Mouse (Mus musculus) liver, adult (tissue): ENCODE data around the gene Rbm44.

Source experiments
- GATA4 ChIP-seq: IDR thresholded peaks from 2 replicates; pipeline ENCODE4 v1.6.1; 2014; ENCODE audit warnings: mild to moderate bottlenecking, low read length; ENCODE audit not compliant: insufficient replicate concordance

The Rbm44 gene

GRCm38 (mm10) chr1:91144813-91145212, at the start of gene Rbm44:
TSS of gene Rbm44 (plus strand) at chr1:91145089.
- TF ChIP-seq GATA4, result no peak

GRCm38 (mm10) chr1:91095258-91095657, 49.6 kb upstream of the Rbm44 start:
- no peak for TF ChIP-seq GATA4

GRCm38 (mm10) chr1:91095853-91096252, 49.0 kb upstream of the Rbm44 start:
- no peak for TF ChIP-seq GATA4

GRCm38 (mm10) chr1:91096490-91096889, 48.4 kb upstream of the Rbm44 start:
- no peak for TF ChIP-seq GATA4

GRCm38 (mm10) chr1:91097283-91097834, 47.5 kb upstream of the Rbm44 start:
- TF ChIP-seq GATA4, result no peak

- TF ChIP-seq GATA4, result no peak
Observed at GRCm38 (mm10) chr1:91098887-91099286, 46.0 kb upstream of the Rbm44 start.

- TF ChIP-seq GATA4, result no peak
Observed at GRCm38 (mm10) chr1:91101709-91102440, 43.0 kb upstream of the Rbm44 start.

GRCm38 (mm10) chr1:91103366-91103983, 41.4 kb upstream of the Rbm44 start:
- TF ChIP-seq GATA4, result no peak

- TF ChIP-seq GATA4, result no peak
Observed at GRCm38 (mm10) chr1:91107548-91107947, 37.3 kb upstream of the Rbm44 start.

GRCm38 (mm10) chr1:91109302-91109701, 35.6 kb upstream of the Rbm44 start:
- no peak for TF ChIP-seq GATA4

- no peak for TF ChIP-seq GATA4
Observed at GRCm38 (mm10) chr1:91112171-91112570, 32.7 kb upstream of the Rbm44 start.

- TF ChIP-seq GATA4, result no peak
Observed at GRCm38 (mm10) chr1:91112606-91113005, 32.3 kb upstream of the Rbm44 start.

GRCm38 (mm10) chr1:91122121-91122520, 22.8 kb upstream of the Rbm44 start:
- no peak for TF ChIP-seq GATA4

GRCm38 (mm10) chr1:91123004-91123403, 21.9 kb upstream of the Rbm44 start:
- TF ChIP-seq GATA4, result no peak

- no peak for TF ChIP-seq GATA4
Observed at GRCm38 (mm10) chr1:91123466-91123865, 21.4 kb upstream of the Rbm44 start.

- no peak for TF ChIP-seq GATA4
Observed at GRCm38 (mm10) chr1:91128849-91129248, 16.0 kb upstream of the Rbm44 start.
